ENCODE assay signal across 8 mouse cellular contexts in the genomic region with DNA sequence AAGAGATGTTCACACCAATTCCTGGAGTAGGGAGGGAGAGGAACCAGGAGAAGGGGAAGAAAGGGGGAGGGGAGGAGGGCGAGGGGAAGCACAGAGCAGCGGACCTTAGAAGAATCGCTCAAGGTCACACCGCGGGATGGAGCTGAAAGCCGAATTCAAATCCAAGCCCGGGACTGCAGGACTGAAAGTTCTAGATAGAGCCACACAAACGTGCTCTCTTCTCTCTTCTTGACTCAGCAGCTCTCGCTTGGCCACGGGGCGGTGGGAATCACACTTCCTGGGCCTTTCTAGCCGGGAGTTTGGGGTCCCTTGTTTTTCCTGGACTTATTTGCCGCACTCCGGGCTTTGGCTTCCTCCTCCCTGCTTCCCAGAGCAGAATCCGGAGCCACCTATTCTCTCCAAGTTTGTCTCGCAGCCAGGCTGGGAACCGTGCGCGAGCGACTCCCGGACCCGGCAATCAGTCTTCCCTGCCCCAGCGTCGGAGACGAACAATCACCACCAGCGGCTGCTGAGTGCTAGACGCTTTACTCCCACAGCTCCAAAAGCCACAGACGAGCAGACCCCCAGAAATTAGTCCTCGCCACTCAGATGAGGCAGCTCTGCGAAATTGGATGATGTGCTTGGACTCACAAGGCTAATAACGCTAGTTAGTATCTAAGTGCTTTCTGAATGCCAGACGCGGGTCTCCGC. TPM values are rescaled to one million over a fixed set of nuclear protein-coding genes. Genes with fewer than 3 reads are reported as not detected.
DNase-seq lines count a peak whose midpoint lies in the region; ATAC-seq and TF ChIP-seq lines count a peak whose summit lies in the region.

No protein-coding gene starts in this region.

- peaks cover 9% of the 10 kb centered on the region; the same call in 1 of the 2 replicates for H3K27me3 ChIP-seq in heart, postnatal 0 days (ENCODE audit: control insufficient read depth, insufficient read depth, low read length)
- H3K27me3 ChIP-seq in neural tube, embryonic 11.5 days (ENCODE audit: control insufficient read depth, insufficient read depth, low read length): no peaks in the 10 kb centered on the region

- no peaks in the 10 kb centered on the region for H3K36me3 ChIP-seq in heart, postnatal 0 days (replicated peaks; ENCODE audit: control insufficient read depth, insufficient read depth, low read length)
- H3K36me3 ChIP-seq in neural tube, embryonic 11.5 days (ENCODE audit: control insufficient read depth, insufficient read depth, low read length): no peaks in the 10 kb centered on the region

- peak overlapping the region; percentile 73 for H3K9ac ChIP-seq in heart, postnatal 0 days (replicated peaks; ENCODE audit: low read depth, low read length)
- H3K9ac ChIP-seq in neural tube, embryonic 11.5 days (ENCODE audit: low read length): peak overlapping the region; percentile 99

- DNase-seq in cerebellum, adult 8-10 months: peak; percentile 11
- no peak for DNase-seq in cerebellum, adult 9-10 months
- peak; percentile 5 for DNase-seq in thymus, postnatal 0 days (ENCODE audit: low spot score)
- DNase-seq in thymus, adult 18-20 months: no peak
- DNase-seq in heart, postnatal 0 days (ENCODE audit: low spot score): no peak
- DNase-seq in left cerebral cortex, postnatal 4 days: peak; percentile 40
- peak; percentile 68 for DNase-seq in neural tube, embryonic 11.5 days (ENCODE audit: low spot score)
- DNase-seq in adipocyte (ENCODE audit: low spot score): no peak

- peak overlapping the region; percentile 87 for H3K4me2 ChIP-seq in heart, postnatal 0 days (ENCODE audit: low read depth, low read length)
- peak overlapping the region; percentile 74 for H3K4me2 ChIP-seq in neural tube, embryonic 11.5 days (ENCODE audit: low read depth)

- H3K4me1 ChIP-seq in heart, postnatal 0 days (ENCODE audit: control insufficient read depth, insufficient read depth): peaks cover 20% of the 10 kb centered on the region
- peaks cover 39% of the 10 kb centered on the region for H3K4me1 ChIP-seq in neural tube, embryonic 11.5 days (ENCODE audit: control insufficient read depth, insufficient read depth, low read length)

- intact Hi-C loops in left cerebral cortex, postnatal 4 days (cut with DNase I): loop anchor here (5.0 kb wide), 3 partner anchors 50 to 95 kb away; no protein-coding TSS in a partner anchor

- H3K9me3 ChIP-seq in heart, postnatal 0 days (replicated peaks; ENCODE audit: control insufficient read depth, low read length): no peaks in the 10 kb centered on the region
- H3K9me3 ChIP-seq in neural tube, embryonic 11.5 days (ENCODE audit: control insufficient read depth, low read length): no peaks in the 10 kb centered on the region

- WGBS in heart, postnatal 0 days: under 1% methylated on average over 34 of the region's 34 CpGs
- WGBS in neural tube, embryonic 11.5 days: under 1% methylated on average over 34 of the region's 34 CpGs

- no peak for TF ChIP-seq CTCF in heart, postnatal 0 days (IDR thresholded peaks at IDR 0.05; ENCODE audit: low read depth)

- peak overlapping the region; percentile 91 for H3K27ac ChIP-seq in heart, postnatal 0 days (ENCODE audit: low read depth)
- H3K27ac ChIP-seq in neural tube, embryonic 11.5 days (ENCODE audit: low read depth, low read length): peak overlapping the region; percentile 100

- TF ChIP-seq EP300 in heart, postnatal 0 days (IDR thresholded peaks at IDR 0.05; ENCODE audit: low read depth): no peak

- H3K4me3 ChIP-seq in heart, postnatal 0 days (ENCODE audit: low read depth, low read length): peak overlapping the region; percentile 69
- H3K4me3 ChIP-seq in neural tube, embryonic 11.5 days (ENCODE audit: low read depth, low read length): peak overlapping the region; percentile 84

- 0 out of 2 replicates have a peak, but pooled peaks have one; percentile 6 for ATAC-seq in heart, postnatal 0 days (ENCODE audit: insufficient read depth, low read depth)
- no peak for ATAC-seq in neural tube, embryonic 11.5 days (ENCODE audit: insufficient read depth, low FRiP score, low TSS enrichment)

RNA-seq across cellular contexts. Expression of gene Spsb4, which starts 1.4 kb away (rescaled TPM):
- polyA plus RNA-seq in thymus, postnatal 0 days (2015; fragmentation: Nextera tagmentation; extraction: Ambion mirVana): 1.7 and 2.2 TPM in 2 replicates
- total RNA-seq in heart, postnatal 0 days (2014; rRNA removed; ENCODE audit: low replicate concordance): 36.4 and 72.4 TPM in 2 replicates
- 31.8 and 32.5 TPM in 2 replicates for polyA plus RNA-seq in heart, postnatal 0 days (2015; fragmentation: Nextera tagmentation; extraction: Ambion mirVana)
- 10 to 100 TPM; 20.2 to 20.6 TPM for total RNA-seq in left cerebral cortex, postnatal 4 days (2021)
- polyA plus RNA-seq in neural tube, embryonic 11.5 days (2014; fragmentation: Nextera tagmentation; extraction: Ambion mirVana): 115 and 125 TPM in 2 replicates

Comparison
In these comparisons a context has a peak if more than half of its experiments do, and no peak if none do; other contexts are left out.
1. DNase-seq: peak in cerebellum, adult 8-10 months (single experiment), thymus, postnatal 0 days (single experiment), left cerebral cortex, postnatal 4 days (single experiment) and neural tube, embryonic 11.5 days (single experiment); none in cerebellum, adult 9-10 months (single experiment), thymus, adult 18-20 months (0 of 2), heart, postnatal 0 days (single experiment) and adipocyte (single experiment).
2. RNA of gene Spsb4, which starts 1.4 kb away (polyA plus RNA-seq): 115 to 125 TPM in neural tube, embryonic 11.5 days and 31.8 to 32.5 TPM in heart, postnatal 0 days; 1.7 to 2.2 TPM in thymus, postnatal 0 days; every median in the first group is over 10 times any median in the second.